Mouse (Mus musculus) embryonic facial prominence, embryonic 11.5 days (tissue): ENCODE results near the gene Stat6. TPM values are rescaled to one million over a fixed set of nuclear protein-coding genes. Genes with fewer than 3 reads are reported as not detected.
"Not testable (repeated sequence)": the region's sequence is repeated elsewhere in the genome, so short reads cannot be mapped to it uniquely, and the experiment has no call there.

Source experiments
- ATAC-seq: fragments of 200-750 bp; cut with Nextera tagmentation; replicated peaks from 2 replicates; pipeline ENCODE4 v1.8.0; 2017; ENCODE audit warnings: low read depth; ENCODE audit not compliant: insufficient number of reproducible peaks, low FRiP score, low TSS enrichment
- DNase-seq: peaks from one replicate; pipeline ENCODE4 v3.0.0-alpha.2; 2015; ENCODE audit warnings: low spot score
- H3K27ac ChIP-seq: fragments of 300-500 bp; sonication (generic); replicated peaks from 2 replicates; pipeline ENCODE4 v1.5.1; 2014; ENCODE audit warnings: mild to moderate bottlenecking, low read depth, low read length, control low read depth
- H3K27me3 ChIP-seq: fragments of 300-500 bp; sonication (generic); 2 replicates; pipeline ENCODE4 v1.6.1; 2014; ENCODE audit warnings: mild to moderate bottlenecking, low read length, moderate library complexity, mixed read lengths; ENCODE audit not compliant: control insufficient read depth, insufficient read depth
- H3K36me3 ChIP-seq: fragments of 300-500 bp; sonication (generic); replicated peaks from 2 replicates; pipeline ENCODE4 v1.6.1; 2014; ENCODE audit warnings: low read depth, mild to moderate bottlenecking, low read length, moderate library complexity, mixed read lengths; ENCODE audit not compliant: control insufficient read depth, insufficient read depth
- H3K4me1 ChIP-seq: fragments of 300-500 bp; sonication (generic); 2 replicates; pipeline ENCODE4 v1.6.1; 2014; ENCODE audit warnings: low read length, mixed read lengths; ENCODE audit not compliant: control insufficient read depth, insufficient read depth
- H3K4me2 ChIP-seq: fragments of 300-500 bp; sonication (generic); 2 replicates; pipeline ENCODE4 v1.6.1; 2014; ENCODE audit warnings: low read depth, mild to moderate bottlenecking, control low read depth, low read length, moderate library complexity
- H3K4me3 ChIP-seq: fragments of 300-500 bp; sonication (generic); 2 replicates; pipeline ENCODE4 v1.5.1; 2014; ENCODE audit warnings: low read depth, low read length, control low read depth
- H3K9ac ChIP-seq: fragments of 300-500 bp; sonication (generic); replicated peaks from 2 replicates; pipeline ENCODE4 v1.6.1; 2014; ENCODE audit warnings: mild to moderate bottlenecking, control low read depth, low read length
- H3K9me3 ChIP-seq: fragments of 300-500 bp; sonication (generic); replicated peaks from 2 replicates; pipeline ENCODE4 v1.6.1; 2016; ENCODE audit warnings: mild to moderate bottlenecking, low read length, inconsistent platforms, mixed read lengths; ENCODE audit not compliant: control insufficient read depth
- WGBS: fragments of 180-500 bp; shearing (Covaris S2); extraction: QIAGEN DNeasy Blood & Tissue Kit; methylation state at CpG from one replicate; pipeline ENCODE4 v1.1.7; 2014; 5-methylcytosine and 5-hydroxymethylcytosine counted together
- polyA plus RNA-seq: library from polyadenylated mRNA; unstranded; fragments of >200 nt; fragmentation: Nextera tagmentation; extraction: Ambion mirVana; gene quantifications from 2 replicates; pipeline ENCODE4 v1.2.1, GENCODE M21; 2014

Gene Stat6
- polyA plus RNA-seq, 1 experiment from 2014 or later, result 8.2 TPM

DNA sequence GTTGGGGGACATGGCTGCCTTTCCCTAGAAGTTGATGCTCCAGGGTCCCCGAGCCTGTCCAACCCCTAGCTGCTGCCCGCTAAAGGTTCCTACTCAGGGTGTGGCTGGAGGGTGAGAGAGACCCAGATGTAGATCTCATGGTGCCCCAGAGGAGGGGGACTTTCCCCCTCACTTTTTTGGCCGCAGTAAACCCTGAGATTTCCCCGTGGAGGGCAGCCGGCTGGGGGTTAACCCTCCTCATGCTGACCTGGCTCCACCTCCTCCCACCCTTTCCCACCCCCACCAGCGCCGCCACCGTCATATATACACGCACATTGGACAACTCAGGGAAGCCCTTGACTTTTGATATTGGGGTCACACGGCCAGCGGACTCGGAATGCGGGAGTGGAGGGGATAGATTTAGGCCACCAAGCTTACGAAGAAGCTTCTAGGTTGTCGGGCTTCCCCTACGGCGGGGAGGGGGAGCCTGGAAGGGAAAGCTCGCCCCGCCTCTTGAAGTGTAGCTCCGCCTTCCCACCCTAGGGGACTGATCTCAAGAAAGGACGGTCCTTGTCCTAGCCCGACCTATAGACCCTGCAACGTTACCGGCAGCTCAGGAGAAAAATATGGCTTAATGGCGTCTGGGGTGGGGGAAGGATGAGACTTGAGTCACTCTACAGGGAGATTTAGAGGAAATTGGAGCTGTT lies 910 bp downstream of the Stat6 start:
- H3K4me3 ChIP-seq, result peak overlapping the region; percentile 26
- no peak overlapping the region; the same call in 1 of the 2 replicates for H3K27ac ChIP-seq
- H3K4me1 ChIP-seq, result peaks cover 11% of the 10 kb centered on the region
- under 1% methylated on average over 25 of the region's 25 CpGs for WGBS
- H3K36me3 ChIP-seq, result no peaks in the 10 kb centered on the region
- peak overlapping the region; percentile 60 for H3K4me2 ChIP-seq
- H3K9me3 ChIP-seq, result no peaks in the 10 kb centered on the region
- H3K9ac ChIP-seq, result peak overlapping the region; percentile 38
- DNase-seq, result peak; percentile 70
- no peaks in the 10 kb centered on the region for H3K27me3 ChIP-seq
- peak; percentile 35; the same call in 1 of the 2 replicates for ATAC-seq

- H3K9me3 ChIP-seq, result no peaks in the 10 kb centered on the region
- H3K27me3 ChIP-seq, result no peaks in the 10 kb centered on the region
- H3K4me3 ChIP-seq, result no peak overlapping the region
- H3K36me3 ChIP-seq, result no peaks in the 10 kb centered on the region
- no peak overlapping the region for H3K4me2 ChIP-seq
- DNase-seq (no peak), ATAC-seq (no peak)
- 65% methylated on average over 2 of the region's 2 CpGs for WGBS
- peaks cover 11% of the 10 kb centered on the region for H3K4me1 ChIP-seq
- H3K9ac ChIP-seq, result no peak overlapping the region
- H3K27ac ChIP-seq, result no peak overlapping the region
Measured at GRCm38 (mm10) chr10:127645791-127646190, 3.0 kb downstream of the Stat6 start.

GRCm38 (mm10) chr10:127652906-127653638 lies 10.3 kb downstream of the Stat6 start:
- Histone ChIP-seq H3K9ac (no peak overlapping the region), H3K27me3 (no peaks in the 10 kb centered on the region), H3K9me3 (no peaks in the 10 kb centered on the region), H3K4me2 (peak overlapping the region; percentile 1; the same call in 1 of the 2 replicates), H3K27ac (no peak overlapping the region), H3K36me3 (no peaks in the 10 kb centered on the region; the same call in 1 of the 2 replicates), H3K4me3 (no peak overlapping the region), H3K4me1 (no peaks in the 10 kb centered on the region)
- ATAC-seq, result no peak
- no peak for DNase-seq
- 48% methylated on average over 21 of the region's 21 CpGs for WGBS

DNA sequence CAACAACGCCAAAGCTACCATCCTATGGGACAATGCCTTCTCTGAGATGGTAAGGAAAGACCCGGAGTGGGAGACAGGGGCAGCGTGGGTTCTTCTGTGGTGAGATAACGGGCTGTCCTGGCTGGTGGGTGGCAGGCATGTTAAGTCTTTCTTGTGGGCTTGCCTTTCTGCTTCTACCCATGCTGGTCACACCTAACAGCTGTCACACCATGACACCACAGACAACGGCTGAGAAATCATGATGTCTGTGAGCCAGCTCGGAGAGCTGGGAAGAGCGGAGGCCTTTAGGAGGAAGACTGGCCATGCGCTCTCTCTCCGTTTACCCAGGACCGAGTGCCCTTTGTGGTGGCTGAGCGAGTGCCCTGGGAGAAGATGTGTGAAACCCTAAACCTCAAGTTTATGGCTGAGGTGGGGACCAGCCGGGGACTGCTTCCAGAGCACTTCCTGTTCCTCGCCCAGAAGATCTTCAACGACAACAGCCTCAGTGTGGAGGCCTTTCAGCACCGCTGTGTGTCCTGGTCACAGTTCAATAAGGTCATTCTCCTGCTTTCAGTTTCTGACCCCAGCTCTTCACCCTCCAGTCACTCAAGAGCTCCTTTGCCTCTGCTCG lies 12.3 kb downstream of the Stat6 start:
- Histone ChIP-seq H3K9me3 (no peaks in the 10 kb centered on the region), H3K36me3 (no peaks in the 10 kb centered on the region; the same call in 1 of the 2 replicates), H3K4me1 (no peaks in the 10 kb centered on the region), H3K9ac (no peak overlapping the region), H3K27ac (no peak overlapping the region), H3K27me3 (no peaks in the 10 kb centered on the region), H3K4me3 (no peak overlapping the region), H3K4me2 (no peak overlapping the region)
- ATAC-seq (no peak), DNase-seq (no peak)
- 59% methylated on average over 16 of the region's 16 CpGs for WGBS

DNA sequence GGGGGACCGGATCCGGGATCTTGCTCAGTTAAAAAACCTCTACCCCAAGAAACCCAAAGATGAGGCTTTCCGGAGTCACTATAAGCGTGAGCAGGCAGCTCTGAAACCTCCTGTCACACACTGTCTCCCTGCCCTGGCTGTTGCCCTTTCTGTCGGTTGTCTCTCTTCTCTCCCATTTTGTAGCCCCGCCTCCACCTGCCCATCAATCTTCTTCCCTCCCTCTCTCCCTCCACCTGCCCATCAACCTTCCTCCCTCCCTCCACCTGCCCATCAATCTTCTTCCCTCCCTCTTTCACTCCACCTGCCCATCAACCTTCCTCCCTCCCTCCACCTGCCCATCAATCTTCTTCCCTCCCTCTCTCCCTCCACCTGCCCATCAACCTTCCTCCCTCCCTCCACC lies 14.8 kb downstream of the Stat6 start:
- not testable (repeated sequence) for H3K36me3 ChIP-seq, H3K4me2 ChIP-seq, ATAC-seq, H3K4me3 ChIP-seq, H3K27ac ChIP-seq, H3K27me3 ChIP-seq, DNase-seq, H3K4me1 ChIP-seq, H3K9me3 ChIP-seq, H3K9ac ChIP-seq
- 52% methylated on average over 6 of the region's 6 CpGs for WGBS

- Histone ChIP-seq H3K4me3 (no peak overlapping the region), H3K4me1 (peaks cover 12% of the 10 kb centered on the region), H3K9me3 (no peaks in the 10 kb centered on the region), H3K27ac (no peak overlapping the region), H3K9ac (peak overlapping the region; percentile 25; the same call in 1 of the 2 replicates), H3K4me2 (no peak overlapping the region), H3K36me3 (no peaks in the 10 kb centered on the region; the same call in 1 of the 2 replicates), H3K27me3 (no peaks in the 10 kb centered on the region)
- DNase-seq (no peak), ATAC-seq (no peak)
- 21% methylated on average over 6 of the region's 6 CpGs for WGBS
Measured at GRCm38 (mm10) chr10:127658076-127658475, 15.3 kb downstream of the Stat6 start.

DNA sequence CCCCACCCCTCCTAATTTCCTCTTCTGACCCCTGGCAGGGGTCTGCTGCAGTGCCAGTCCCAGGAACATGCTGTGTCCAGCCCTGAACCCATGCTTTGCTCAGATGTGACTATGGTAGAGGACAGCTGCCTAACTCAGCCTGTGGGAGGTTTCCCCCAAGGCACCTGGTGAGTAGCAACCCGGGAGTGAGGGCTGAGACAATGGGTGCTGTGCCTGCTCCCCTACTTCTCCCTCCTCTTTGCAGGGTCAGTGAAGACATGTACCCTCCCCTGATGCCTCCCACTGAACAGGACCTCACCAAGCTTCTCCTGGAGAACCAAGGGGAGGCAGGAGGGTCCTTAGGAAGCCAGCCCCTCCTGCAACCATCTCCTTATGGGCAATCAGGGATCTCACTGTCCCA lies 16.8 kb downstream of the Stat6 start:
- Histone ChIP-seq H3K27me3 (peaks cover 2% of the 10 kb centered on the region; the same call in 1 of the 2 replicates), H3K4me2 (no peak overlapping the region), H3K4me3 (no peak overlapping the region), H3K36me3 (peaks cover 2% of the 10 kb centered on the region), H3K9ac (no peak overlapping the region), H3K27ac (no peak overlapping the region), H3K4me1 (peaks cover 23% of the 10 kb centered on the region), H3K9me3 (no peaks in the 10 kb centered on the region)
- no peak for ATAC-seq
- DNase-seq, result no peak
- WGBS, result 58% methylated on average over 1 of the region's 1 CpGs
